Mouse (Mus musculus): ENCODE results near the gene Tgfbr3.
A peak's percentile ranks its signal among the peaks of the same experiment; 100 is the strongest.

The Tgfbr3 gene

GRCm38 (mm10) chr5:107176796-107177195 is 112.6 kb downstream of the Tgfbr3 start:
- DNase-seq (ENCODE audit: low read depth, low spot score) = no peak

GRCm38 (mm10) chr5:107176196-107176595 is 113.2 kb downstream of the Tgfbr3 start:
- no peak for DNase-seq (ENCODE audit: low read depth, low spot score)

- no peak for DNase-seq (ENCODE audit: low read depth, low spot score)
Observed at GRCm38 (mm10) chr5:107174188-107174587, 115.2 kb downstream of the Tgfbr3 start.

- DNase-seq (ENCODE audit: low read depth, low spot score) = no peak
Observed at GRCm38 (mm10) chr5:107173483-107173882, 115.9 kb downstream of the Tgfbr3 start.

GRCm38 (mm10) chr5:107171861-107172260 is 117.6 kb downstream of the Tgfbr3 start:
- DNase-seq (ENCODE audit: low read depth, low spot score) = no peak

- no peak for DNase-seq (ENCODE audit: low read depth, low spot score)
Observed at GRCm38 (mm10) chr5:107169796-107170195, 119.6 kb downstream of the Tgfbr3 start.

- DNase-seq (ENCODE audit: low read depth, low spot score) = no peak
Observed at GRCm38 (mm10) chr5:107167872-107168300, 121.5 kb downstream of the Tgfbr3 start.

- no peak for DNase-seq (ENCODE audit: low read depth, low spot score)
Observed at GRCm38 (mm10) chr5:107167373-107167772, 122.1 kb downstream of the Tgfbr3 start.

- DNase-seq (ENCODE audit: low read depth, low spot score) = no peak
Observed at GRCm38 (mm10) chr5:107166659-107167370, 122.6 kb downstream of the Tgfbr3 start.

GRCm38 (mm10) chr5:107165734-107166133 is 123.7 kb downstream of the Tgfbr3 start:
- peak; percentile 39 for DNase-seq (ENCODE audit: low read depth, low spot score)

- no peak for DNase-seq (ENCODE audit: low read depth, low spot score)
Observed at GRCm38 (mm10) chr5:107165271-107165670, 124.2 kb downstream of the Tgfbr3 start.

- no peak for DNase-seq (ENCODE audit: low read depth, low spot score)
Observed at GRCm38 (mm10) chr5:107164856-107165255, 124.6 kb downstream of the Tgfbr3 start.

- DNase-seq (ENCODE audit: low read depth, low spot score) = no peak
Observed at GRCm38 (mm10) chr5:107164146-107164545, 125.3 kb downstream of the Tgfbr3 start.

GRCm38 (mm10) chr5:107163336-107163735 is 126.1 kb downstream of the Tgfbr3 start:
- DNase-seq (ENCODE audit: low read depth, low spot score) = no peak

- DNase-seq (ENCODE audit: low read depth, low spot score) = no peak
Observed at GRCm38 (mm10) chr5:107162812-107163211, 126.6 kb downstream of the Tgfbr3 start.

- DNase-seq (ENCODE audit: low read depth, low spot score) = no peak
Observed at GRCm38 (mm10) chr5:107162319-107162718, 127.1 kb downstream of the Tgfbr3 start.

GRCm38 (mm10) chr5:107159914-107160890 is 129.2 kb downstream of the Tgfbr3 start:
- no peak for DNase-seq (ENCODE audit: low read depth, low spot score)

- DNase-seq (ENCODE audit: low read depth, low spot score) = no peak
Observed at GRCm38 (mm10) chr5:107158531-107159178, 130.8 kb downstream of the Tgfbr3 start.

- no peak for DNase-seq (ENCODE audit: low read depth, low spot score)
Observed at GRCm38 (mm10) chr5:107157384-107157783, 132.0 kb downstream of the Tgfbr3 start.

- no peak for DNase-seq (ENCODE audit: low read depth, low spot score)
Observed at GRCm38 (mm10) chr5:107156096-107156495, 133.3 kb downstream of the Tgfbr3 start.

GRCm38 (mm10) chr5:107152989-107153388 is 136.4 kb downstream of the Tgfbr3 start:
- DNase-seq (ENCODE audit: low read depth, low spot score) = no peak

GRCm38 (mm10) chr5:107151320-107151719 is 138.1 kb downstream of the Tgfbr3 start:
- DNase-seq (ENCODE audit: low read depth, low spot score) = no peak
